Mouse (Mus musculus) right cerebral cortex, postnatal 25 days (tissue): ENCODE measurements around the gene Aig1.
"Not testable (repeated sequence)": the region's sequence is repeated elsewhere in the genome, so short reads cannot be mapped to it uniquely, and the experiment has no call there.

ENCODE experiments used
- DNase-seq: peaks from one replicate; pipeline ENCODE4 v3.0.0; 2022

The Aig1 gene

DNA sequence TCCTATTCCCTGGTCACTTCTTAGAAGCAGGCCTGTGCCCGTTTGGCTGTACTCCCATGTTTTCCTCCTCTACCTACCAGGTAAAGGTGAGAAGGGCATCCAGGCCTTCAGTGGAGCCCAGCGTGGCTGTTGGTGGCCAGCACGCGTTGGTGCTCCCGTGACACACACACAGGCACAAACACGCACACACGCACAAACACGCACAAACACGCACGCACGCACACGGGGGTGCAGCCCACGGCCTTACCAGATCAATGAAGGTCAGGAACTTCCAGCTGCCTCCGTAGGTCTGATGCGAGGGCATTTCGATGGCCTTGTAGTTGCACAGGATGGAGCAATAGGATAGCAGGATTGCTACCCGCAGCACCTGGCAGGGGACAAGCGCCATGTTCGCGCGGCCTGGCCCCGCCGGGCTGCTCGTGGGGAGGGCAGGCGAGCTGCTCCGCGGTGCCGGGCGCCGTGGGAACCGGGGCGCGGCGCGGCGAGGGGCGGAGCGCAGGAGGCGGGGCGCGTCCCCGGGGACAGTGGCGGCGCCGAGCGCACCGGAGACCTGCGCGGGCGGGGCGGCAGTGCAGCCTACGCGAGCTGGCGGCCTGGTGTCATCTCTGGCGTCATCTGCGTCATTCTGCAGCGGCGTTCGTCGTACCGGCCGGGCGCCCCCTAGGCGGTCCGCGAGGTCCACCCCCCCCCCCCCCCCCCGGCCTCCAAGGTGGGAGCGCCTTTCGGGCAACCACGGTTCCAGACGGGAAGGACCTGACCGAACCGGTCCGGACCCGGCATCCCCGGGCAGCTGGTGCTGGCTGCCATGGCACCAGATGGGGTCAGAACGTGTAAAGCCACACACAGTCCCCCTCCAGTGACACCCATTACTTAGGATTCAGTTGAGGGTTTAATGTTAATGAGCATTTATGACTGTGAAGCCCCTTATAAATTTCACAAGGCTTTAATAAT, at the start of gene Aig1:
Aig1 (minus strand) TSS at position 610 of the 951 bp plus-strand sequence.
- DNase-seq: peak; percentile 85

DNA sequence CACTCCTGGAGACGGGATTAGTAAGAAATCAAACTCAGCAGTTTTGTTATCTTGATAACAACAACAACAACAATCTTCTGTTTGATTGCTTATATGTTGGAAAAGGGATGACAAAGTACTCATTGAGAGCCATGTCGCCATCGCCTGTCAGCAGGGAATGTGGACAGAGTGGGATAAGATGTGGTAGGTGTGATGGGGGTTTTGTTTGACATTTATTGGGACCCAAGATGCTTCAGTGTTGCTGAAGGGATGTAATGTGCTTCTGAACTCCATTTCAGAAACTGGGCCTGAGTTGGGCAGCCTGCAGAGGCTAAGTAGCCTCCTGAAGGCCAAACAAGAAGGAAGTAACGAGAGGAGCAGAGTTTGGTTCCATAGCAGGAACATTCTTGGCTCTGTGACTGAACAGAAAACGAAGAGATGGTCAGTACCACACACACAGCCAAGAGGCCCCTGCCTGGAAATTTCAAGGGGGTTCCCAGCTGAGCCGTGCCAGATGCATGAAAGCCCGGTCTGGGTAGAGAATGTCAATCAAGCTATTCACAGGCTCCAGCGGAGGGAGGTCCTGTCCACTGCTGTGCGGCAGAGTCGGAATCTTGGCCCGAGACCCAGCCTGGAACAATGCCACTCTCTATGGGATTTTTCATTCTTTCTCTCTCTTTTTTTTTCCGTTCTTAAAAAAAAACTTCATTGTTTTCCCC, 48.0 kb upstream of the Aig1 start:
- no peak for DNase-seq

DNA sequence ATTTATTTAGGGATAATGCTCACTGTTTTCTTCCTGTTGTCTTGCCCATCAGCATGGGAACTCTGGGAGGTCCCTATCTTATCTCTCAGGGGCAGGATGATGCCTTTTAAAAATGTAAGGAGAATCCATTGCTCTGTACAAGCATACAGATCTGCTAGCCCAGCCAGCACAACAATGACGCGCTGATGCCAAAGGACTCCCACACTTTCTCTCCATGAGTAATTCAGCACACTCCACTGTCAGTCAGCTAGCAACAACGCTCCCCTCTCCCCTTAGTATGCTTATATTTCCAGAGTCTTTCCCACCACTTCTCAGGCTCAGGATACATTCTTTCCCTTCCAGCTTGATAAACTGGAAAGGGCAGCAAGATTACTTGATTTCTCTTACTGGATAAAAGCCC, 46.4 kb upstream of the Aig1 start:
- DNase-seq: no peak

- no peak for DNase-seq
Measured at GRCm38 (mm10) chr10:13913689-13914088, 44.9 kb upstream of the Aig1 start.

GRCm38 (mm10) chr10:13906261-13906741, 37.5 kb upstream of the Aig1 start:
- no peak for DNase-seq

DNA sequence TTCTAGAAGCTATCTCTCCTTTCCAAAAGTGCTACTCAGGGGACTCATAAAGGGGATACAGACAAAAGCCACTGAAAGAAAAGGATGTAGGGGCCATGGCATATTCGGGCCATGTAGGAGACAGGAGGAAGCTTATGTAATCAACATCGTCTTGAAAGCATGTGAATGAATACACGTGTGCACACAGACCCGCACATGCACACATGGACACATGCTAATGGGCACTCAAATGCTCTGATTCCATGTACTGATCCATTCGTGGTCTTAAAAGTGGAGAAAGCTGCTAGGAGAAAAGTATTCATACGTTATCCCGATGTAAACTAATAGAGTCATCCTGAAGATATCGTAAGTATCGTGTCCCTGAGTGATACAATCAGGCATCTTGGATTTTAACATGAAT, 36.8 kb upstream of the Aig1 start:
- DNase-seq: no peak

- DNase-seq: not testable (repeated sequence)
Measured at GRCm38 (mm10) chr10:13892762-13893161, 24.0 kb upstream of the Aig1 start.

DNA sequence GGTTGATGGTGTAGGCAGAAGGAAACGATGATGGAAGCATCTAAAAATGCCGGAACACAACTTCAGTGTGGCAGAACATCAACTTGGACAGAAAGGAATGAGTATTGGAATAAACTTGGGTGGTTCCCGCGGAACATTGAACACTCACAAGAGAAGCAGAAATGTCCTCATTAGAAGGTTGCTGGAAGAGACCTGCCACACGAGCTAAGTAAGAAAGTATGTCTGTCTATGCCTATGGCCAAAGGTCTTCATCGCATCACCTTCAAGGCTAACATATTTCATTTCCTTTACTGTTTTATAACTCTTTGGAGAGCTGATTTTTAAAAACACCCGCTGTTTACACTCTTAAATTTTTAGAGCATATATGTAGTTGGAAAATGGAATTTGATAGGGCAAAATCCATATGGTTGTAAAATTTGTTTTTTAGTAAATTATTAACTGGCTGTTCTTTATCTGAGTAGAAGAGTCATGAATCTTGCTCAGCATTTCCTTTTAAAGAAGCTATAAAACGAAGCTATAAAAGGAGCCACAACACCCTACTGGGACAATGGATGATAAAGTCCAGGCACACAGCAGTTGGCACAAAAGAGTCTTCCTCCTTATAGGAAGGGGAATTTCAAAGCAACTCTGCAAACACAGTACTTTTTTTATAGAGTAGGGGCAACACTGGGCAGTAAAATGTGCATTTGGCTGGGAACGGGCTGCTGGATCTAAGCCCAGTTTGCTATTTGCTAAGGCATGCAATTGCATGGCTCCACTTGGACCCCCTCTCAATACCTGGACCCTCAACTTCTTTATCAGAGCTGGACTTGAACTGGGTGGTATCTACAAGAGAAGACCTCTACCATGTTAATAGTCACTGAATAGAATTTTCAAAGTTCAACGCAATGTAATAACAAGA, 14.4 kb upstream of the Aig1 start:
- DNase-seq: no peak

- DNase-seq: no peak
Measured at GRCm38 (mm10) chr10:13882490-13882889, 13.7 kb upstream of the Aig1 start.

DNA sequence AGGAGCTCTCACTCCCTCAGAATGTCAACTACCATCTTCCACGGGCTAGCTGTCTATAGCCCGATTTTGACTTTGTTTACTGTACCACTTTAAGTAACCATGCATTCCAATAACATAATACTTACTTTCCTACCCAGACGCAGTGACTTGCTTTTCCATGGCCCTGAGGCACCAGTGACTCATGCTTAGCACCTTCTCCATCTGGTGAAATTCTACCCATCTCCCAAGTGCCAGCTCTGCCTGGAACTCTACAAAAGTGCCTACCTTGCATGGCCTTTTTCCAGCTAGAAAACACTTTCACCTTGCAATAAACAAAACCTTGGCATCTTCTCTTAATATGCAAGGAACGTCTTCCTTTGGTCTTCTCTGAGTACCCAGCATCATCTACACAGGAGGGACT, 9.9 kb upstream of the Aig1 start:
- DNase-seq: no peak

DNA sequence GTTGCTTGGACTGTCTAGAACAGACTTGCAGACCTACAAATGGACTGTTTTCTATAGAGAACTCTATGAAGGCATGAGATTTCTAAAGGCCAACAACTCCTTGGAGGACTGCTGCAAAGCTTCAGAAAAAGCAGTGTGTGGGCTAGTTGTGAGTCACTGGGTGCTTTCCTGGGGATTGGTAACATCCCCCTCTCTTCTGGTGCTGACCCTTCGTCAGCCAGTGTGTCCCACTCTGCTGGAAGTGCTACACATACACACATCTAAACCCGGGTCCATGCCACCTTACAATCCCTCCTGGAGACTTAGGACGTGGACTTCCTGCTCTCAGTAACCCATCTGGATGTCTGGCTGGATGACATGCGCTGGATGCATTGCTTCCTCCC, 6.2 kb upstream of the Aig1 start:
- peak; percentile 47 for DNase-seq

GRCm38 (mm10) chr10:13874301-13875037, 5.7 kb upstream of the Aig1 start:
- DNase-seq: no peak

DNA sequence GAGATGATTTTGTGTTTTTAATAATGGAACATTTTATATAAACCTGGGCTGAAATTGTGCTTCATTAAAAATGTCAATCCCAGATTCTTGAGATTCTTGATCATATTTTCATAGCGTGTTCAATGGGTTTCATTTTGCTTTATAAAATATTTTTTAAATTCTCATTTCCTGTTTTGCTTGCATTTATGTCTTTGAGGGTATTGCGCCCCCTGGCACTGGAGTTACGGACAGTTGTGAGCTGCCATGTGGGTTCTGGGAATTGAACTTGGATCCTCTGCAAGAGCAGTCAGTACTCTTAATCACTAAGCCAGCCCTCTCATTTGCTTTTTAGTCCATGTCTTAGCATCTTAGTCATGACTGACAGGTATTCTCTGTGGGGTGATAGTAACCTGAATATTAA, 1.8 kb upstream of the Aig1 start:
- DNase-seq: no peak

DNA sequence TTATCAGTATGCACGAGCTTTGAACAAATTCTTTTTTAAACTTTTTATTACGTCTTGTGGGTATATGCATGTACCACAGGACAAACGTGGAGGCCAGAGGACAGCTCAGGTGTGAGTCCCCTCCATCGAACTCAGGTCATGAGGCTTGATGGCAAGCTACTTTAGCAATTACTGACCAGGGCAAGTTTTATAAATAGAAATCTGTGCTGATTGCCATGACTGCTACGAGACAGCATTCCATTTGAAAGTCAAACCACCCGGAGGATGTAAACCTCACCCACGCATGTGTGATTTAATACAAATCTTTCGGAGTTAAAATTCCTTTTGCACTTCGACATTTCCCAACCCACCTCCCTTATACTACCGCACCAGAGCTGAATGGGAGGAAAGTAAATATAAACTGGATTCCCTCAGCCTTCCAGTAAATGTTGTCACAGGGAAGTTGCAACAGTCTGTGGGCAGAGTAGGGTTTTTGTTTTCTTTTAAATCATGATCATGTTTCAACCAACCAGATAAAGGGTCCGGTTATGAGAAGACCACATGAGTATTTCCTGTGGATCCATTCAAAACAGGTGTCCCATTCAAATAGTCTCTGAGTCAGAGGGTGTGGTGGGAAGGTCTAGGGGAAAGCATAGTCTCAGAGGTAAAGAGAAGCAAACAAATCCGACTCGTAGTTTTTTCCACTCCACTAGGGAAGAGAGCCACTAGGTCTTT, 699 bp upstream of the Aig1 start:
- DNase-seq: no peak

DNA sequence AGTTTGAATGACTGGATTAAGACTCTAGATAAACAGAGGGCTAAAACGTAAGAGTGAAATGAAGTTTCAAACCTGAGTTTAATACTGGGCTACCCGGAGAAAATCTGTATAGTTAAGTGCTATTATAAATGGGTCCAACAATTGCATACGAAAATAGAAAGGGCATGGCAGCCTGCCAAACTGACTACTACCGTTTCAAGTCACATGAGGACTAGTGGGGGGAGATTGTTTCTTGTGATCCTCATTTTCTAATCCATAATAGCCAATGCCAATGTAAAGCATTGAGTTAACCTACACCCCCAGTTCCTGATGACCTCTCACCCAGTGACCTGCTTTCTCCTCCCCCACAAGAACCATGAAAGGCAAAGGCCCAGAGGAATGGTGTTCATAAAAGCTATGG, 2.4 kb downstream of the Aig1 start:
- DNase-seq: no peak

GRCm38 (mm10) chr10:13861115-13861909, 7.5 kb downstream of the Aig1 start:
- peak; percentile 43 for DNase-seq

DNA sequence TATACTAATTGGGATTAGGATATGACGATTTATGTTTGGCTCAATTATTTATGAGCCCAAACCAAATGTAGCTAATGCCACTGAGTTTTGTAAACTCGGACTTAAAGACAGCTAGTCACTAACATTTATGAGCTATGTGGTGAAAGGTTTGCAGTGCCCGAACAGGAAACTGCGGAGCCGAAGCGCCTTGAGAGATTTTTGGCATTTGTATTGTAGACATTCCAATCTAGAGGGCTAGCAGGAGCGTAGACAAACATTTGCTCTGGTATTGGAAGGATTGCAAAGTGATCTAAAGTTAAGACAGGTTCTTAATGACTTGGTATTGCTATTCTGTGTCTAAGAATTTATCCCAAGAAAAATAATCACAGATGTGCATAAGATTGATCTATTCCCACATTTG, 12.3 kb downstream of the Aig1 start:
- no peak for DNase-seq

GRCm38 (mm10) chr10:13855969-13856368, 12.8 kb downstream of the Aig1 start:
- no peak for DNase-seq

DNA sequence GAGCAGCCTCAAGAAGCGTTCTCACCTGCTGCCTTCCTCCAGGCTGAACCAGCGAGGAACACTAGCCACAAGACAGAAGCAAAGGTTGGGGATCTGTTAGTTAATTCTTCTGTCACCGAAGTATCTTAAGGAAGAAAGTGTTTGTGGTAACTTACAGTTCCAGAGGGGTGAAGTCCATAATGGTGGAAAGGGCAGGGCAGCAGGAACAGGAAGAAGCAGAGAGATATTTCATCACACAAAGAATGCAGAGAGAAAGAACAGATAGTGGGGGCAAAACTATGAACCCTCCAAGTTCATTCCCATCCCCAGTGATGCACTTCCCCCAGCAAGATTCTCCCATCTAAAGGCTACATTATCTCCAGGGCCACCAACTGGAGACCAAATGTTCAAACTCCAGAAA, 13.7 kb downstream of the Aig1 start:
- no peak for DNase-seq

GRCm38 (mm10) chr10:13850071-13850470, 18.7 kb downstream of the Aig1 start:
- no peak for DNase-seq

- DNase-seq: no peak
Measured at GRCm38 (mm10) chr10:13849205-13849604, 19.6 kb downstream of the Aig1 start.
